Mouse (Mus musculus) ovary, postnatal 14 days (tissue): ENCODE measurements around the gene Trpv3.

Source experiments
- DNase-seq: peaks from one replicate; pipeline ENCODE4 v3.0.0; 2022; ENCODE audit warnings: low spot score

Trpv3 gene

GRCm38 (mm10) chr11:73267267-73267666, at the start of gene Trpv3:
TSS of gene Trpv3 (plus strand) at chr11:73267388.
- DNase-seq = no peak

GRCm38 (mm10) chr11:73219671-73220070, 47.5 kb upstream of the Trpv3 start:
- DNase-seq = no peak

GRCm38 (mm10) chr11:73220651-73221050, 46.5 kb upstream of the Trpv3 start:
- no peak for DNase-seq

- DNase-seq = no peak
Observed at GRCm38 (mm10) chr11:73222846-73223245, 44.3 kb upstream of the Trpv3 start.

DNA sequence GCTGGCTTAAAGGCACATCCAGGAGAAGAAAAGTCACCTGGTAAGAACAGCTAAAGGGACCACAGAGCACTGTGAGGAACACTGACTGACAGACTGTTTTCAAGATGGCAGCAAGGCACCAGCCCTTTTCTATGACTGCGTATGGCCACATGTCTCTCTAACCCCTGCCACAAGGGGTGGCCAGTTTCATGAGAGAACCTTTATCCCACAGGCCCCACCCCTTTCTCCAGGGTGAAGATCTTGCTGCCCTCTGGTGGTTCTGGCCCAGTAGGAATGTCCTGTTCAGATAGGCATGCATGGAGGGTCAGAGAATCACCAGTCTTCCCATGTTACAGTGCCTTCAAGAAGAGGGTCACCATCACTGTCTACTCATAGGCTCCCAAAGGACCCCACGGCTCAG, 43.2 kb upstream of the Trpv3 start:
- DNase-seq = no peak

DNA sequence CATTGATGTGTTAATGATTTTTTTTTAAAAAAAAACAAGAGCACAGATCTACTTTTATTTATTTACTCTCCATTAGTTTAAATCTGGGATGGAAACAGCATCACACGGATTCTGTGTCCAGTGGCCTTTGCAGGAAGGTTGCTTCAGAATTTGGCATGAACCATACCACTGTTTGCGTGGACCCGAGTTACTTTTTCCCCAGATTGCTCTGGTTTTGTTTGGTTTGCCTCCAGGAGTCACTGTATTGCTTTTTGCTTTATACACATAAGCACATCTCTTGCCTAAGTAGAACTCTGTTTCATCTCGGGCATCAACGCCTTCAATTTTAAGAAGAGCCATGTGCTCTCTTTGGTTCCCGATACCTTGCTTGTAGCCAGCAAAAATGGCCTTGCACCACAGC, 41.3 kb upstream of the Trpv3 start:
- no peak for DNase-seq

DNA sequence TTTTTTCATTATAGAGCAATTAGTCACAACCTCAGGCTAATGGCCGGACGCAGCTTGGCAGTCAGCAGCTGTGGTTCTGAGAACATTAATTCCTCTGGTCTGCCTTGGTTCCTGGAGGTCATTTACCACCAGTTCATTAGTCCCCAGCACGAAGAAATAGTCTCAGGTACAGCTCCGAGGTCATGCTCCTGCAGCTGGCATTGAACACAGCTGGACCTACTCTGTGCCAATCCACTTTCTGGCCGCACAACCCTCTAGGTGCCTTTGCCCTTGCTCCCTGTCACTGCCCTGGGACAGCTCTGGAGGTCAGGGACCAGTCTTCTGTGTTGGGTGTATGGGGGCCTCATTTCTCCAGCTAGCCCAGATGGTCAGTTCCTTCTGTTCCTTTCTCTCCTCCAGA, 38.3 kb upstream of the Trpv3 start:
- DNase-seq = no peak

- DNase-seq = no peak
Observed at GRCm38 (mm10) chr11:73230081-73230480, 37.1 kb upstream of the Trpv3 start.

DNA sequence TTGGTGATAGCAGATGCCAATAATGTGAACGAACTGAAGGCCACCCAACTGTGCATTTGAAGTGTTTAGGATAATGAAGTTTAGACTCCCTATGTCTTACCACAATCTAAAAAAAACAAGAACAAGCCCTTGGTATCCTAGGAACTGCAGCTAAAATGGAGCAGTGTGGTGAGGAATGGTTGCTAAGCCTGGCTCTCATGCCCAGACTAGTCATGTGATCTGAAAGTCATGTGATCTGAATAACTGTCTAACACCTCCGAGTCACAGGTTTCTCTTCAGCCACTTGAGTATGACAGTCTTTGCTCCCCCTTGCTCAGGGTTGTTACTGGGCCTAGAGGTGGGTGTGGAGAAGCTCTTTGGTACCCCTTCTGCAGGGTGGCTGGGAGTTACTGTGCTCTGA, 34.7 kb upstream of the Trpv3 start:
- no peak for DNase-seq

- DNase-seq = no peak
Observed at GRCm38 (mm10) chr11:73233992-73234391, 33.2 kb upstream of the Trpv3 start, which contains the start of gene Trpv1. TSS of gene Trpv1 (plus strand) at chr11:73234292.

GRCm38 (mm10) chr11:73235990-73236701, 31.0 kb upstream of the Trpv3 start:
- peak; percentile 50 for DNase-seq

DNA sequence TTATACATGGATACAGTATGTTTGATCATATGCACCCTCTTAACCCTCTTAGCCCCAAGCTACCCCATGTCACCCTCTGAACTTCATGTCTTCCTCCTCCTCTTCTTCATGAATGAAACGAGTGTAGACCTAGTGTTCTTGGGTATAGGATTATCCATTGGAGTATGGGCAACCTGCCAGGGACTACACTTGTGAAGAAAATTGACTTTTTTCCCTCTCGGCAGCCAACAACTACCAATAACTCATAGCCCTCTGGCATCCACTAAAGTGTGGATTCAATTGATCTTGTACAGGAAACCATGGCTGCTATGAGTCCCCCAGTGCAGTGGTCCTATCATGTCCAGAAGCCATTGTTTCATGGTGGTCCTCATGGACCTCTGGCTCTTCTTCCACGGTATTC, 30.5 kb upstream of the Trpv3 start:
- no peak for DNase-seq

DNA sequence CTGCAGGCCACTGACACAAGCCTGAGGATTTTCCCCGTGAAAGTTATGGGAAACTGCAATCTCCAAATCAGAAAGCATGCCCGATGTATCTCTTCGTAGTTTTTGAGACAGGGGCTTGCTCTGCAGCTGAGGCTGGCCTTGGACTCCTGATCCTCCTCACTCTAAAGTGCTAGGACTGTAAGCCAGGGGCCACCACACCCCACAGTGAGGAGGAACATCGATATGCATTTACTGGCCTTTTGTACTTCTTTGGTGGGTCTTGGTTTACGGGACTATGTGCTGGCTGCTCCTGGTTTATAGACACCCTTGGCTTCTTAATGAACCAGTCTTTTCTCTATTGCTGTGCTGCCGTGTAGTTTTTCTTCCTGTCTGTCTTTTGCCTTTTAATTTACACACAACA, 25.0 kb upstream of the Trpv3 start:
- DNase-seq = no peak

GRCm38 (mm10) chr11:73242777-73243176, 24.4 kb upstream of the Trpv3 start:
- no peak for DNase-seq

DNA sequence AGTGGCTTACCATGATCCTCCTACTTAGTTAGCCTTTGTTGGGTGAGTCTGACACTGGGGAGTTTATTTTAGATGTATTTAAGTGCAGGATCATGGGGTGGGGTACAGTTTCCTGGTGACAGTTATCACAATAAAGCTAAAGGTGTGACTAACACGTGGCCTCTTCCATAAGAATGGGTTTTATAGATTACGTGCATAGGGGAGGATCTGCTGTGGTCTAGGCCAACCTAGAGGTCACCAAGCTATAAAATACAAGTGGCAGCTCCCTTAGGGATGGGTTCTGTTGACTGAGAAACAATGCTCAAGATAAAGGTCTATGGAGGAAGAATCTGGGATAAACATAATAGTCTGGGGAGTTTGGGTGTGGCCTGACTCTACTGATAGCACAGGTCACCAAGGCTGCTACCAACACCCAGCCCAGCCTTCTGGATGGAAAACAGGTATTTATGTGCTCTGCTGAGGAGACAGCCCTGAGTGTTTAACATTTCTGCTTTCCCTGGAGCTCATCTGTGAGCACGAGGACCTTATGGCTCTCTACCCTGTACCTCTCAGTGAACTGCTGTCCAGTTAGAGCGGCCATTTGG, 9.7 kb upstream of the Trpv3 start:
- DNase-seq = no peak

GRCm38 (mm10) chr11:73258664-73259063, 8.5 kb upstream of the Trpv3 start:
- DNase-seq = no peak

DNA sequence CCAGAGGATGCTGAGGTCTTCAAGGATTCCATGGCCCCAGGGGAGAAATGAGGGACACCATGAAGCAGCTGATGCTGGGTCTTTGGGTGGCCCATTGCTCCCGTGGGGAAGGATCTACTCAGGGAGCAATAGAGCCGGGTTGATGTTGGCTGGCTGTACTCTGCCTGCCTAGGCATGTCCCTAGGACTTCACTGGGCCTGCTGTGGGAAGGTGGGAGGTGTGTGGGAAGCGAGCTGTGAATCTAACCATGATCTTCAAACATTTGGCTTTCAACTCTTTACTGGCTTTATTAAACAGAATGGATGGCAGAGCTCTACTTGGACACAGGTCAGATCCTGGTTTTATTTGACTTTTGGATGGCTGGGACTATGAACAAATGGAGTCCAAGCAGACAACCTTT, 6.7 kb upstream of the Trpv3 start:
- DNase-seq = no peak

DNA sequence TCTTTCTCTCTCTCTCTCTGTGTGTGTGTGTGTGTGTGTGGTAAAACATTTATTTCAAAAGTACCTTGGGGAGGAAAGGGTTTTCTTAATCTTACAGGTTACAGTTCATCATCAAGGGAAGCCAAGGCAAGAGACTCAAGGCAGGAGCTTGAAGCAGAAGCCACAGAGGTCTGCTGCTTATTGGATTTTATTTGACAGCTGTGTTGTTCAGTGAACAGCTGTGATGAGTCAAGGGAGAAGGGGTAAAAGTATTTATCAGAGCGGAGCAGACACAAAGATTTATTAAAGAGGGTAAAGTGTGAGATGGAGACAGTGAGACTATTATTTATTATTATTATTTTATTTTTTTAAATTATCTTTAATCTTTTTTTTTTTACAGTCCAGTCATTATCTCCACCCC, 5.8 kb upstream of the Trpv3 start:
- no peak for DNase-seq

DNA sequence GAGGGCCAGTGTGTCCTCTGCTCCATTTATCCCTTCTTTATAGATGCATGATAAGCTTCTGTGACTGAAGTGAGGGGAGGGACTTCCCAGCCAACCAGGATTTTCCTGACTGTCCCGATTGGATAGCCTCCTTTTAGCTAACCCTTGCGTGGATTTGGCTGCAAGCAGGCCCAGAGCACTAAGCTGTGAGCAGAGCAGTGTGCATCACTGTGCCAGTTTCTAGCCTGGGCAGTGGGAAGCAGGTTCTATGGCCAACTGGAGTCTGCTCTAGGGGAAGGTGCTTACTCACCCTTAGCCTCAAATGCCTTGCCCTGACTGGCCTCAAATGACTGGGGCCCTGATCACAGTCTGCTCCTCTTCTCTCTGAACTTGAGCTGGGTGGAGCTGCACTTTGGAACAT, 7.6 kb downstream of the Trpv3 start:
- no peak for DNase-seq

DNA sequence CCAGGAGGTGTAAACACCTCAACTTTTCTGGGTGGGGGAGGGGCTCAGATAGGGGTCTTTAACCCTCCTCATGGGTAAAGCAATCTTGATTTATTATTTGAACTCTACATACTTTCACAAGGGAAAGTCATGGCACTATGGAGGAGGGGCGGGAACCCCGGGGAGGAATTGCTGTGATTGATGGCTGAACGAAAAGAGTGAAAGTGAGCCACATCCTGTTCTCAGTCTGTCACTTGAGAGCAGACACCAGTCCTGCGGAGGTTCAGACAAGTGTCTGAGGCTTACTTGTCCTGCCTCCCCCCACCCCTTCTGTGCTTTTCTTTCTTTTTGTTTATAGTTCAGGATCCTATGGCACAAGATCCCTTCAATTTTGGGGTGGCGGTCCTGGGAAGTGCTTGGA, 13.5 kb downstream of the Trpv3 start:
- no peak for DNase-seq

DNA sequence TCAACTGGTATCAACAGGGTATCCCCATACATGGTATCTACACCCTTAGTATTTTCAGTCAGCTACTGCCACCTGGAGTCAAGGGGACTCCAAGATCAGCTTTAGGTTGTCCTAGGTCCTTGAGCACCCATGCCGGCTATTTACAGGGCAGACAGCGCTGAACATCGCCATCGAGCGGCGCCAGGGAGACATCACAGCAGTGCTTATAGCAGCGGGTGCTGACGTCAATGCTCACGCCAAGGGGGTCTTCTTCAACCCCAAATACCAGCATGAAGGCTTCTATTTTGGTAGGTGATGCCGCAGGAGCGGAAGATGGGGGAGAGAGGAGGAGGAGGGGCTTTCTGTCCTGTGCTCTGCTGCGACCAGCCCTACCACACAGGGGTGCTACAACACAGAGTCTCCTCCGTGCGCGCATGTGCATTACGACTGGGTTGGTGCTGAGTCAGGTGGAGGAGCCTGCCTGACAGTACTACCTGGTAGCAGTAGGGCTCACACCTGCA, 14.4 kb downstream of the Trpv3 start:
- DNase-seq = peak; percentile 22

DNA sequence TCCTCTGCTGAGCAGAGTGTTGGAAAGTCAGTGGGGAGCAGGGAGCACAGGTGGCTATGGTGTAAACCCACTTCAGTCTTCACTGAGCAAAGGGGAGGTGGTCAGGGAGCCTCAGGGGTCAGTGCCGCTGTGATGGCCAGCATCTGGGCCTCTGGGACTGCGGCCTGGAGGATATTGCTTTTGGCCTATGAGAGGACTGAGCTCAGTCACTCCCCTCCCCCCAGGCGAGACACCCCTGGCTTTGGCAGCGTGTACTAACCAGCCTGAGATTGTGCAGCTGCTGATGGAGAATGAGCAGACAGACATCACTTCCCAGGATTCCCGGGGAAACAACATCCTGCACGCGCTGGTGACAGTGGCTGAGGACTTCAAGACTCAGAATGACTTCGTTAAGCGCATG, 16.2 kb downstream of the Trpv3 start:
- no peak for DNase-seq

- DNase-seq = no peak
Observed at GRCm38 (mm10) chr11:73283926-73284325, 16.7 kb downstream of the Trpv3 start.

DNA sequence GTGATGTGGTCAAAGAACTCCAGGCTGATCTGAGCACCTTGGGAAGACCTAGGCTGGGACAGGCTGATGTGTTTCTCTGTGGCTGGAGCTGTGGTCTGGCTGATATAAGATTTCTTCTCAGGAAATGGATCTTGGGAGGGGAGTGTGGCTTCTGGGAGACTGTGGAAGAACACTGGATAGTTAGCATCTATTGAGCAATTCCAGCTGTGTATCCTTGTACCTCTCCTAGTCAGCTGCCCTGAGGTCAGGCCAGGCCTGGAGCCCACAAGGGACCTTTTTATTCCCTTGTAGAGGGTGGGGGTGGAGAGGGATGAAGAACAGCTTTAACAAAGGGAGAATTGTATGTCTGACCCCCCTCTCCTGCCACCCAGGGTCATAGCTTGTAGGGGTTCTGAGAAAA, 17.2 kb downstream of the Trpv3 start:
- no peak for DNase-seq
